Mouse (Mus musculus) small intestine, adult 2 months (tissue): ENCODE measurements at regions not wholly inside any gene's neighbourhood (a gene's known extent, or its start where the extent isn't known, plus 50 kb on each side); places are given as distances from the start of the nearest gene placed in this dataset.

Source experiments
- CTCF ChIP-seq: fragments of 200-500 bp; IDR thresholded peaks from 2 replicates; pipeline ENCODE4 v1.5.1; 2012; ENCODE audit warnings: low read depth, mild to moderate bottlenecking, control low read depth, inconsistent platforms, low read length, moderate library complexity, mixed read lengths; ENCODE audit not compliant: insufficient replicate concordance, insufficient read length; ENCODE audit errors: extremely low read depth
- POLR2A ChIP-seq: fragments of 200-500 bp; IDR thresholded peaks from 2 replicates; pipeline ENCODE4 v1.6.1; 2012; ENCODE audit warnings: low read depth, mild to moderate bottlenecking, control low read depth, inconsistent platforms, low read length, moderate library complexity

- TF ChIP-seq CTCF (no peak), POLR2A (no peak)
Measured at GRCm38 (mm10) chr3:151948015-151948645, 110.7 kb upstream of the Ptgfr start.
